Mouse (Mus musculus) left cerebral cortex, adult 11 months (tissue): ENCODE measurements around the gene Fndc3b.
"Not testable (repeated sequence)": the region's sequence is repeated elsewhere in the genome, so short reads cannot be mapped to it uniquely, and the experiment has no call there.

Source experiments
- DNase-seq: peaks from one replicate; pipeline ENCODE4 v3.0.0; 2022; ENCODE audit warnings: low spot score

Gene Fndc3b

DNA sequence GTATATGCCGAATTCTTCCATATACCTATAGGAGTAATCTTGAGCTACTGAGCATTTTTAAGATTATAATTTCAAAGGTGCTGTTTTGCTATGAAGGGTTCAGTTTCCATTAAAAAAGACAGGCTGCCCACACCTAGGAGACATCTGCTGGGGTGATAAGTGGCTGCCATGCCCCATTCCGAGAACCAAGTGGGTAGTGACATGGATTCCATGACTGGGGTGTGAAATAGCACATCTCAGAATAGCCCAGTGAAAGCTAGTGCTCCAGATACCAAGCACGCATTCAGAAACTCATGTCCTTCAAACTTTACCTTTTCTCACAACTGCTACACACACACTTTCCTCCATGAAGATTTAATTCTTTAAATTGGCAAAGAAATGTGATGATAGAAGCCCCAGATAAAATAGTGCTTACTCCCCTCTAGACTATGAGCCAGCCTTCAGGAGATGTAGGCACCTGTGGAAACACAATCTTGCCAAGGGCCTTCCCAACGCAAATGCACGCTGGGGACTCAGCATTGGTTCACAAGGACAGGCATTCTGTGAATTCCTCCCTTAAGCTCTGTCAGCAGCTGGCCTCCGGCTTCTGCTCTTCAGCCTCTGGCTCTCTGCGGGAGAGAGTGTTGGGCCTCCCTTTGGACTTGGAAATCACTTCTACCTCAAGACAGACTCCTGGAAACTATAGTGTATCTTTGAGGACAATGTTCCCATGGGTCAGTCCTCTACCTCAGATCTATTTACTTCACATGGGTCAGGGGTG lies 207.6 kb downstream of the Fndc3b start:
- DNase-seq, result peak; percentile 25

DNA sequence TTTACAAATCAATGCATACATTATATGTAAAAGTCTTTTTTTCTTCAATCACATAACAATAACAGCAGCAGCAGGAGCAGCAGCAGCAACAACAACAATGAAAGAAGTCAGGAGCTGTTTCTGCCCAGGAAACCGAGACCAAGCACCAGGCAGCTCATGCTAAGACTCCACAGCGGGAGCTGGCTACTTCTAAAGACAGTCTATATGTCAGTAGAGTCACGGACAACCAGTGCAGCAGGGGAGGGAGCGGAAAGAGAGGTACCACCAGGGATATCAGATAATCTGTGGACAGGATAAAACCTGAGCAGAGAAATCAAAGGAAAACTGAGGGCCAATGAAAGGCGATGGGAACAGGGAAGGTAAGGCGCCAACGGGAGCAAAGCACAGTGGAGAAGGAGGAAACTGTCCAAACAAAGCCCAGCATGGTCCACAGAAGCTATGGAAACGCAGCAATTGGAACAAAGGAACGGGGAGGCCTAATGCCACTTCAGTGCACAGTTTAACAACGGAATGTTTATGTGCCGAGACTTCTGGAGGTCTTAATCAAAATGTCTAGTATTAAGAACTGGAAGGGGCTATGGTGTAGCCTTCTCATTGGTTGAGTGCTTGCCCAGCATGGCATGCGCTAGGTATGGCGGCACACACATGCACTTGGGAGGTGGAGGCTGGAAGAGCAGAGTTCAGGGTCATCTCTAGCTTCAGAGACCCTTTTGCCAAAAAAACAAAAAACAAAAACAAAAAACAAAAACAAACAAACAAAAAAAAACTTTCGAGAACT lies 215.6 kb downstream of the Fndc3b start:
- no peak for DNase-seq

DNA sequence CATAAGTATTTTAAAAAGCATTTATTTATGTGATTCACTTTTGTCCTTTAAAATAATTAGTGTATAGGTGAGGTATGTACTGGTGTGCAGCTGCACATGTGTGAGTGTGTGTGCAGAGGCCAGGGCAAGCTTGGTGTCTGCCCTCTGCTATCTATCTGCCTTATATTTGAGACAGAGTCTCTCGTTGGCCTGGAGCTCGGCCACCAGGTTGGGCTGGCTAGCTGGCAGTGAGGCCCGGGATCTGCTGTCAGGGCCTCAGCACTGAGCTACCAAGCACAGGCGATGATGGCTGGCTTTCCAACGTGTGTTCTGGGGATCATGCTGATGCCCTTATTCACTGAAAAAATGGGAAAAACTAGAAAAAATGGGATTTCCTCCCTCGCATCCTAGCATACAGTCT lies 216.4 kb downstream of the Fndc3b start:
- no peak for DNase-seq

DNA sequence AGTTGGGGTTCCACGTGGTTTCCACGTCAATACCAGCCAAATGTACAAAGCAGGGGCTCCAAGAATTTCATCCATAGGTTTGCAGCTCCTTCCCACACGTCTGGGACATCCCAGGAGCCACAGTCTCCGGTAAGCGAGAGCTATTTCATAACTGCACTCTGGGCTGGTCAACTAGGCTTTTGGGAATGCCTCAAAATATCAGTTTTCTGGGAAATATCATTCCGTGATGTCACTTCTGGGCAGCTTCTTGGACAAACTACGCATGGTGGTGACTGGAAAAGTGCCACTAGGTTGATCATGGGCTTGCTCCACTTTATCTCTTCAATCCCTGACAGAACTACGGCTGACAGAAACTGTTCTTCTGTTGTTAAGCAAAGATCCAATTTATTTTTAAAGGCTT lies 217.0 kb downstream of the Fndc3b start:
- no peak for DNase-seq

DNA sequence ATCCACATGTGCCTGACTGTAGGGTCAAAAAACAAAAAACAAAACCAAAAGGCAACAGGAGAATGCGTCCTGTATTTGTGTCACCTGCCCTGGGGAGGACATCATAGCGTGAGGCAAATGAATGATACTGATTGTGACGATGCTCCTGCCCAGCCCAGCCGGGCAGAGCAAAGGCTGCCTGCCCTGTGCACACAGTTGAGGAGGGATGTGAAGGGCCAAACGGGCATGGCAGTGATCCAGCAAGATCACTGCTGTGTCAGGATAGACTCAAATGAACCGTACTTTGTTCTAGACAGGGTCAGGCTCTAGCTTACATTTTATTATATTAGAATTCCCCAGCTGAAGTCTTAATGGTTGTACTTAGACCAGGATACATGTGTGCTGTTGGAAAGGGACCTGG lies 219.3 kb downstream of the Fndc3b start:
- DNase-seq, result no peak

DNA sequence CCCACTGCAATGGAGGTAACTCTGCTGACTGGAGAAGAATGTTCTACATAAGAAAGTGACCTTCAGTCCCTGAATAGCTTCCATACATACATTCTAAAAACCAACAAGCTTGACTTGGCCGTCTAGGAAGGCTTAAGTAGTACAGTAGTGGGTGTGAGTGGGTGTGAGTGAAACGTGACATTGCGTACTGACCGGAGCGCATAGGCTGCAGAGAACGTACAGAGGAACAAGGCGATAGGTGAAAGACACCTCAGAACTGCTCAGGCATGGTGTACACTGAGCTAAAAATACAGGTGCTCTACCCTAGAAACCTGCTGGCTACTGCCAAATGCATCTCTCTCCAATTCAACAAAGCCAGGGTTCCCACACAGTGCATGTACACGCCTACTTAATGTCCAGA lies 219.7 kb downstream of the Fndc3b start:
- DNase-seq, result no peak

DNA sequence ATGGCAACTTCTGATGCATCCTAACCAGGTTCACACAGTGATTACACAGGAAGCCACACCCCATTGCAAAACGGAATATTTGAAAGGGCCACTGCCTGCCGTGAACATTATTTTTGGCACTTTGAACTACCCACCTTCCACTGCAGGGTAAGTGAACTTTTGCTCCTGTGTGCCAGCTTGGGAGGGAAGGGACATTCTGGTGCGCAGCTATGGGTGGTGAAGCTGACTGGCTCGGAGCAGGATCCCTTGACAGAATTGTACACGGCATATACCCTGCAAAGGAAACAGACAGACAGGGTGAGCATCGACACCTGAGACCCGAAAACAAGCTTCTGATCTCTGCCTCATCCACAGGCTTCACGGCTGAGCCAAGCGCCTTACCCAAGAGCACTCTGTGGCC lies 220.2 kb downstream of the Fndc3b start:
- no peak for DNase-seq

DNA sequence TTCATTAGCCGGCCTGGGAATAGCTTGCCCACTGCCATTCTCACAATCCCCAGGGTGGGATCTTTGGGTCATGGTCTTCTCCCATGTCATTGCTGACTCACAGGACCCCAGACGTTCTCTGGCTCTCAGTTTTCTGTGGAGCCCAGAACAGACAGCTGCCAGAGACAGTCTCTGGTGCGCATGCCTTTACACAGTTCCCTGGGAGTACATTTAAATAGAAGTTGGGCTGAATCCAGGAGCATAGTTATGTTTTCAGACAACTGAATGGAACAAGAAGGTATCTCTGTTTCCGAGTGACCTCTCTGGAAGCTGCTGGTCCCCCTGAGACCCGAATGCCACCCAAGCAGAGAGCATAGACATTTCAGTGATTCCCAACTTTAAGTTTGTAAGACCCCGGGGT lies 221.6 kb downstream of the Fndc3b start:
- DNase-seq, result no peak

DNA sequence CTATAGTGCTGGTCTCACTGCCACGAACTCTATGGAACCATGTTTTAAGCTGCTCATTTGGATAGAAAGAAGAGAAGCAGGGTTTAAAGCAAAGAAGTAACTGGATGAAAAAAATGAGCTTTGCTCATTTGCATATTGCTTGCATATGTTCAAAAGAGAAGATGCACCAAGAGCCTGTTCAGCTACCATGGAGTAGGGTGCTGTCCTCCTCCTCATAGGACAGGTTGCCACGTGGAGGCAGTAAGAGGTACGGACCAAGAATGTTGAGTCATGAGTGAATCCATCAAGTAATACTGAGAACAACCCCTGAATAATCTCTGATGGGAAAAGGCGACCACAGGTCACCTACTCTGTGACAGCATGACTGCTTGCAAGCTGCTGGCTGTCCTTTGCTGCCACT lies 226.0 kb downstream of the Fndc3b start:
- no peak for DNase-seq

DNA sequence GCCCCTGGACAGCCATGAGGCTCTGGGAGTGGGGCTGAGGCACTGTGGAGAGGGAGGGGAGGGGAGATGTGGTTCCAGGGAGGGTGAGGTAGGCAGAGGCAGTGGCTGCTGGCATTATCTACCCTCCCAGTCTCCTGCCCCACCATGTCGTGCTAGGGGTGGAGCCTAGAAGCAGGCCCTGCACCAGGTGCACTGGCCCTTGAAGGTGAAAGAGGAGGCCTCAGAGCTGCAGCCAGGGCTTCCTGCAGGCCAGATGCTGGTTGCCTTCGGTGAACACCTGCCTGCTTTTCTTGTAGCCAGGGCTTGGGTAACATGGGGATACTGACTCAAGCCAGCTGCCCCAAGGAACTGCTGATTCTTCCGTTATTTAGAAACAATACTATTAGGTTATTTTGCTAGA lies 226.4 kb downstream of the Fndc3b start:
- DNase-seq, result no peak

DNA sequence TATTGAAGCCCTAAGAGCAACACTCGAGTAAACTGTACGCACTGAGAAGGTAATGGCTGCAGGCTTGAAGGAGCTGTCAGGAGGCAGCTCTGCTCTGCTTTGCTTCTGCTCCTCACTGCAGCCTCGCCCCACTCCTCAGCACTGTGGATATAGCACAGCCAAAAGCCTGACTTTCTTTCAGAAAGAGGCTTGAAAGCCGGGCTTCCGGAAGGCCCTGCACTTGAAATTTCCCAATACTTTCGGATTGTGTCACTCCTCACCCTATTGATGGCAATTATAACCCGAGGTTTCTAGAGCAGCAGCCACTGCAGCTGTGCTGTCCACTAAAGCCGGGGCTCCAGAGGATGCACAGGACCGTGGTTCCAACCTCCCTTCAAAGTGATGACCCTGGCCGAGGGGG lies 227.3 kb downstream of the Fndc3b start:
- DNase-seq, result no peak

DNA sequence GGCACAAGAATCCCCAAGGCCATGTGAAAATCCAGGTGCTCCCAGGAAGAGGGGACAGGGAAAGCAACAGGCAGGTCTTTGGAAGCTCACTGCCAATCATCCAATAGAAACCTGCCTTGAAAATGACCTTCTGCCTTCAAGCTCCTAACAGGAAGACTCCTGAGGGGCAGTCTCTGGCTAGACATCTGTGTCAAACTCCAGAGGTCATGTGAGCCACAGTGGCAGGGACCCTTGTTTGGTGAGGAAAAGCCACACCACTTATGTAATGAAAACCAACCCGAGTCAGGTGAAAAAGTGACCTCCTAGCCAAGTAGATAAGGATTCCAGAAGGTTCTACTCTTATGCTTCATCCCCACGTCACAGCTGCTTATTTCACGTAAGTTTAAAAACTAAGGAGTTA lies 227.8 kb downstream of the Fndc3b start:
- DNase-seq, result no peak

DNA sequence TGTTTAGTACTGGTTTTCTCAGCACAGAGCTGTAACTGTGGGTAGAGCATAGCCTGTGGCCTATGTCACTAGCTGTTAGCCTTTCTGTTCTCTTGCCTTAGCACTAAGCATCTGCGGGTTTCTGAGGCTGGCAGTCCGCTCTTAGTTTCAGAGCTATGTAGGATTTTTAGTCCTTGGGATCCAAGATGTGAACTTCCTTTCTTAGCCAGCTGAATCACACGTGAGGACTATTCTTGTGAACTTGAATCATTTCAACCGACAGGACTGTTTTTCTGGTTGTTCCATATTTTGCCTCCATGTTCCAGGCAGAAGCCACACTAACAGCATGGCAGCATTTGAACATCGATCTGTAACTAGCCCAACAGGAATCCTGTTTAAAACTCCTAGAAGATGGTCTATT lies 229.4 kb downstream of the Fndc3b start:
- no peak for DNase-seq

DNA sequence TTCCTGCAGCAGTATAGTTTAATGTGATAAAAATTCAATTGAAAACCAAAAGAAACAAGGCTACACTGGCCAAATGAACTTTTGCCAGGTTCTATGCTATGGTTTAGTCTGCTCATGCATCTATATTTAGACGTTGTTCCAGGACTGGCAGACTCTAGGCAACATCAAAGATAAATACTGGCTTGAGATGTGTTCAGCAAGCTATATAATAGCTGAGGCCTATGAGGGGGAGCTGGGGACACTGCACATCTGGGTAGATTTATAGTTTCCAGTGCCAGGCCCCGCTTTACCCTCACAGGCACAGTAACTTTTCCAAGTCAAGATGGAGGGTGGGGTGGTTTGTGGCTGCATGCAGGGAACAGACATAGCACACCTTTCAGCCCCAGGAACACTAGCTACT lies 231.7 kb downstream of the Fndc3b start:
- DNase-seq, result no peak

DNA sequence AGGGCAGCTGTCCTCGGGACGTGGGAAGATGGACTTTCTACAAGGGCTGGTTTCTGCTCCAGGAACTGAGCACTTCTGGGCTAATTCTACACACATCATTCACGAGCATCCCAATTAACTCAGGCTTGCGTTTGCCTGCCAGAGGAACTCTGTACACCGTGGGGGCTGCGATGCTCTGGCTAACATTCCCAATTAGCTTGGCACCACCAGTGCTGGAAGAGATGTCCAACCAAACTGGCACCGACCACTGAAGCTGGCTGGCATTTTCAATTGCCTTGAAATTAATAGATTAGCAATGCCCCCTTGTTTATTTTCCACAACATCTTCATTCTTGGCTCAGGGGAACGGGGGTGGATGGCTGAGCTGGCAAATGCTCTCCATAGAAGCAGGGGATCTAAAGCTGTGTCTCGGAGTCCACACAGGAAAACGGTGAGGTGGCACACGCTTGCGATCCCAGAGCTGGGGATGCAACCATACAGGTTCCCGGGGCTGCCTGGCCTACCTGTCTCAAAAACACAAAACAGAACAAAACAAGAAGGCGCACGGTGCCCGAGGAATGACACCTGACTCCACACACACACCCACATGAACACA lies 232.4 kb downstream of the Fndc3b start:
- no peak for DNase-seq

DNA sequence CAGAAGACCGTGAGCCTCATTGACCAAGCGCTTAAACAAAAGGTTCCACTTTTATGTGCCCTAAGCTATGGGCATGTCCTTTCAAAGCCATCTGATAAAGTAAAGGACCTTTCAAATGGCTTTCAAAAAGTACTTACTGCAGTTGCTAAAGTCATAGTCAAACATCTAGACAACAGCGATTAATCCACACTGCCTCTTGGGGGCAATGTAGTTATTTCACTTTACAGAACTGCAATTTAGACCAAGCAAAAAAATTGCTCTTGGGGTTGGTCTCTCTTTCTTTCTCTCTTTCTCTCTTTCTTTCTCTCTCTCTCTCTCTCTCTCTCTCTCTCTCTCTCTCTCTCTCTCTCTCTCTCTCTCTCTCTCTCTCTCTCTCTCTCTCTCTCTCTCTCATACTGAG lies 233.4 kb downstream of the Fndc3b start:
- not testable (repeated sequence) for DNase-seq

DNA sequence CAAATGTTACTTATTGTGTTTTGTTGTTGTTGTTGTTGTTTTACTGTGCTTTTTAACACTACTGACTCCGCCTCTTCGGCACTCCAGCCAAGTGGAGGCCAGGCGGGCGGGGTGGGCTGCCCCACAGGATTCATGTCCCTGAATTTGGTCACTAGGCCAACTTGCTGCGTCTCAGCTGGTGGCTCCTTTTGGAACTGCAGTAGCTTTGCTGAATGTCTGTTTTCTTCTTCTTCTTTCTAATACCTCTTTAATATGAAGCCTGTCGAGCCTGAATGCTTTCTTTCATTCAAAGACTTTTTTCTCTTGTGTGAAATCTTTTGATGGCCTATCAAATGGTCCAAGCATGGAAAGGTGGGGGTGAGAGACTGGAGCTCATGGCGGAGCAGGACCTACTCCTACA lies 235.2 kb downstream of the Fndc3b start:
- no peak for DNase-seq

DNA sequence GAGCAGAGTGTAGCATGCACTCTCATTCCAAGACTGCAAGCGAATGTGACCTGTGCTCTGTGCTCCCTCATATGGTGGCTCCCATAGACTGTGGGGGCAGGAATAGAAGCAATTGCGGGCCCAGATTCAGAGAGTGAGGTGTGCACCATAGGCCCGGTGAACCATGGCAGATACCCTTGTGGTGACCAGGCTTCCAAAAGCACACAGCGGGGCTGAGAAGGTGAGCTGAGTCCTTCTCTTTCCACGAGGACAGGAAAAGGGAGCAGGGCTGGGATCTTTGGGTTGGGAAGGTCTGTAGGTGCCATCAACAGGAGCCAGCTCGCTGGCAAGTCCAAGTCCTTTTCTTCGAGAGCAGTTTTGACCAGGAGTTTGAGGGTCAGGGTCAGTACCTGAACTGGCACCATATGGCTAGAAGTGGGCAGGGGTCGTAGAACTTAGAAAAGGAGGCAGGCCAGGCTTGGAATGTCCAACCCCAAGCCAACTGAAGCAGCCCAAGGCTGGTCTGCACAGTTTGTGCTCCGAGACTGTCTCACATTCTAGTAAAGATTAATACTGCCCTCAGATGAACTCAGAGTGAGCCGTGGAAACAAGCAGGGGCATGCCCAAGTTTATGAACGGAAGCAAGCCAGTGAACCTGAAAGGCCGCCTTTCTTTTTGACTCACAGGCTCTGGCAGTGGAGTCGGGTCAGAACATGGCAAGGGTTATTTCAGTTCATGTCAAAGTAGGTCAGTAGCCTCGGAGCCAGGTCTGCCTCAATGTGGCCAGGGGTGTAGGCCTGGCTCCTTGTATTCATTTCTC lies 237.1 kb downstream of the Fndc3b start:
- no peak for DNase-seq

DNA sequence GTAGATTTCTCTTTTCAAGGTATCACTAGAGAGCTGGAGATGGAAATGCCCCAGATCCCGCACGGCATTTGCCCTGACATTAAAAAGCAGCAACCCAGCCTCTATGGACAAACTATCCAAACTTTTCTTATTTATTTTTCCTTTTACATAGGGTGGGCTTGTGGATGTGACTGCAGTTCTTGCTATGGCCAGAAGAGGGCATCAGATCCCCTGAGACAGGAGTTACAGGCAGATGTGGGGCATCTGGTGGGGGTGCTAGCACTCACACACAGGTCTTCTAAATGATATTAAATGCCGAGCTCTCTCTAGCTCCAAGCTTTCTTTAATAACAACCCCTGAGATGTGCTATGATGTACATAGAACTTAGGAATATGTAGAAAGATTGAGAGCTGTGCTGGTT lies 238.3 kb downstream of the Fndc3b start:
- DNase-seq, result no peak

DNA sequence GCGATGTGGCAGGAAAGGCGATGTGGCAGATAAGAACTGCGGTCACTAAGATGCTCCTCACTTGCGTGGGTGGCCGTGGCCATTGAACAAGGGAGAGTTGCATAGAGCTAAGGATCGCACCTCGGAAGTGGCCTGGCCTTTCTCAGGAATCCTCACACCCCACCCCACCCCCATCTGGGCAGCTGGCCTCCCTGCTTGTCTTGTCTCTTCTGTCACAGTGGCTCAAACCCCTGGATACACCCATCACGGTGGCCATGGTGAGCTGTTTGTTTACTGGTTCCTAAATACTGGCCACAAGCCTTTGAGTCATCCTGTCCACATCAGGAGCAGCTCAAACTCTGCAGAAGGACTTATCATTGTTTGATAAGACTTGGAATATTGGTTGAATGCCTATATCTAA lies 240.3 kb downstream of the Fndc3b start:
- DNase-seq, result no peak

DNA sequence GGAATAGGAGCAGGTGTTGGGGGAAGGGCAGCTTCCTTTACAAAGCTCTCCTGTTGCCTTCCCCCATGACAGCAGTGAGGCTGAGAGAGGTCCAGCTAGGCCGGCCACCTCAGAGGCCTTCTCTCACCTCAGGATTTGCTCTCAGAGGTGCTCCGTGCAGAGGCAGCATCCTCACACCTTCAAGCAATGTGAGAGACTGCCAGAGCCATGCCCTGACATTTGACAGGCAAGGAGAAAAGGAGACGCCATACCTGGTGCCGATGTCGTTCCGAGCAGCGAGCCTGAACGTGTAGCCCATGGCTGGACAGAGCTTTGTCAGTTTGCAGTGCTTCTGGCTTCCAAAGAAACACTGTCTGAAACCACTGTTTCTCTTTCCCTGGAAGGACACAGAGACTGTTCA lies 241.1 kb downstream of the Fndc3b start:
- no peak for DNase-seq

DNA sequence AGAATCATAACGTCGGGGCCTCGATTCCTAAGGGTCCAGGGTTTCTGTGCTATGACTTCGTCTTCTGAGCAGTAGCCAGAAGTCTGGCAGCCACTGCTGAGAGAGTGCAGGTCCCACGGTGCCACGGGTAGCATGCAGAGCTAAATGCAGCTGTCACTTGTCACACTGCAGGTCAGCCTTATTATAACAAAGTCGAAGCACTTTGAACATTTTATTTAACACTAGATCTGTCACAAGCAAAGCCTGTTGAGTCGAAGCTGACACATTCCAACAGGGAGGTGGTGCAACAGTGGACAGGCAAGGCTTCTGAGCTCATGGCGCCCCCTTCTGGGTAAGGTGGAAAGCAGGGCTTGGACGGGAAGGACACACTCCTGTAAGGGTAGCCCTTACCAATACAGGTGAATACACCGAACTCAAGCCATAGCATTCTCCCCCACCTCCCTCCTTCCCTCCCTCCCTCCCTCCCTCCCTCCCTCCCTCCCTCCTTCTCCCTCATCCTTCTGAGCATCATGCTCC lies 243.5 kb downstream of the Fndc3b start:
- no peak for DNase-seq
